Mouse (Mus musculus): ENCODE data around the gene Zfp715. TPM values are rescaled to one million over a fixed set of nuclear protein-coding genes. Genes with fewer than 3 reads are reported as not detected.
"Not testable (repeated sequence)": the region's sequence is repeated elsewhere in the genome, so short reads cannot be mapped to it uniquely, and the experiment has no call there.

Gene Zfp715
- 10 to 100 TPM; 23.1 to 23.5 TPM for total RNA-seq (2021)
- long read RNA-seq, experiment 1, full-length matches to known transcripts, result 11 of 27 reads
- long read RNA-seq, experiment 1, partial matches to known transcripts, result 0 of 27 reads
- long read RNA-seq, experiment 1, other reads (novel, unspliced or antisense), result 16 of 27 reads
- long read RNA-seq, experiment 2, full-length matches to known transcripts, result 8 of 17 reads
- long read RNA-seq, experiment 2, partial matches to known transcripts, result 0 of 17 reads
- long read RNA-seq, experiment 2, other reads (novel, unspliced or antisense), result 9 of 17 reads

GRCm38 (mm10) chr7:43313013-43313428 lies at the start of gene Zfp715:
TSS of gene Zfp715 (minus strand) at chr7:43313294.
- peak within 1 kb of the TSS; percentile 91 for H3K4me3 ChIP-seq
- TF ChIP-seq CTCF (conservative IDR thresholded peaks at IDR 0.05), result no peak
- DNase-seq (ENCODE audit: low spot score in 2 of 2), result peak; percentile 86 to 94
- H3K27ac ChIP-seq, result peak within 1 kb of the TSS; percentile 96

GRCm38 (mm10) chr7:43362021-43362420 lies 48.9 kb upstream of the Zfp715 start:
- Histone ChIP-seq H3K27ac (no peak overlapping the region), H3K4me3 (no peak overlapping the region)
- DNase-seq (ENCODE audit: low spot score in 2 of 2), result no peak
- TF ChIP-seq CTCF (conservative IDR thresholded peaks at IDR 0.05), result no peak

- no peak overlapping the region for H3K27ac ChIP-seq
- DNase-seq (ENCODE audit: low spot score in 2 of 2), result no peak
- no peak overlapping the region for H3K4me3 ChIP-seq
- TF ChIP-seq CTCF (conservative IDR thresholded peaks at IDR 0.05), result no peak
Observed at GRCm38 (mm10) chr7:43361442-43361841, 48.3 kb upstream of the Zfp715 start.

GRCm38 (mm10) chr7:43358556-43358955 lies 45.5 kb upstream of the Zfp715 start:
- H3K27ac ChIP-seq, result no peak overlapping the region
- DNase-seq (ENCODE audit: low spot score in 2 of 2), result no peak
- no peak for TF ChIP-seq CTCF (conservative IDR thresholded peaks at IDR 0.05)
- no peak overlapping the region for H3K4me3 ChIP-seq

GRCm38 (mm10) chr7:43354893-43355835 lies 42.1 kb upstream of the Zfp715 start:
- peak; percentile 32 to 44 for DNase-seq (ENCODE audit: low spot score in 2 of 2)
- Histone ChIP-seq H3K4me3 (no peak overlapping the region), H3K27ac (no peak overlapping the region)
- no peak for TF ChIP-seq CTCF (conservative IDR thresholded peaks at IDR 0.05)

GRCm38 (mm10) chr7:43353758-43354157 lies 40.7 kb upstream of the Zfp715 start:
- Histone ChIP-seq H3K27ac (peak overlapping the region; percentile 10; the same call in 1 of the 2 replicates), H3K4me3 (no peak overlapping the region)
- DNase-seq (ENCODE audit: low spot score in 2 of 2), result no peak
- no peak for TF ChIP-seq CTCF (conservative IDR thresholded peaks at IDR 0.05)

GRCm38 (mm10) chr7:43353118-43353517 lies 40.0 kb upstream of the Zfp715 start:
- no peak for DNase-seq (ENCODE audit: low spot score in 2 of 2)
- Histone ChIP-seq H3K4me3 (no peak overlapping the region), H3K27ac (0 out of 2 replicates have a peak overlapping the region, but pooled peaks have one; percentile 10)
- TF ChIP-seq CTCF (conservative IDR thresholded peaks at IDR 0.05), result no peak

GRCm38 (mm10) chr7:43351154-43351553 lies 38.1 kb upstream of the Zfp715 start, which contains the start of gene Siglecf:
TSS of gene Siglecf (plus strand) at chr7:43351341.
- Histone ChIP-seq H3K27ac (no peak within 1 kb of the TSS), H3K4me3 (no peak within 1 kb of the TSS)
- TF ChIP-seq CTCF (conservative IDR thresholded peaks at IDR 0.05), result no peak
- no peak for DNase-seq (ENCODE audit: low spot score in 2 of 2)

- not testable (repeated sequence) for DNase-seq (ENCODE audit: low spot score in 2 of 2); H3K27ac ChIP-seq; H3K4me3 ChIP-seq
- TF ChIP-seq CTCF (conservative IDR thresholded peaks at IDR 0.05), result 0 out of 2 replicates have a peak, but pooled peaks have one; percentile 15
Observed at GRCm38 (mm10) chr7:43349623-43350022, 36.5 kb upstream of the Zfp715 start.

- no peak for TF ChIP-seq CTCF (conservative IDR thresholded peaks at IDR 0.05)
- DNase-seq (ENCODE audit: low spot score in 2 of 2), result no peak
- no peak overlapping the region for H3K27ac ChIP-seq
- H3K4me3 ChIP-seq, result no peak overlapping the region
Observed at GRCm38 (mm10) chr7:43346571-43346970, 33.5 kb upstream of the Zfp715 start.

- H3K4me3 ChIP-seq, result no peak overlapping the region
- no peak for DNase-seq (ENCODE audit: low spot score in 2 of 2)
- H3K27ac ChIP-seq, result no peak overlapping the region
- no peak for TF ChIP-seq CTCF (conservative IDR thresholded peaks at IDR 0.05)
Observed at GRCm38 (mm10) chr7:43346148-43346547, 33.1 kb upstream of the Zfp715 start.

GRCm38 (mm10) chr7:43344491-43344890 lies 31.4 kb upstream of the Zfp715 start:
- Histone ChIP-seq H3K4me3 (no peak overlapping the region), H3K27ac (no peak overlapping the region)
- no peak for TF ChIP-seq CTCF (conservative IDR thresholded peaks at IDR 0.05)
- no peak for DNase-seq (ENCODE audit: low spot score in 2 of 2)

- no peak for DNase-seq (ENCODE audit: low spot score in 2 of 2)
- Histone ChIP-seq H3K4me3 (no peak overlapping the region), H3K27ac (no peak overlapping the region)
- TF ChIP-seq CTCF (conservative IDR thresholded peaks at IDR 0.05), result no peak
Observed at GRCm38 (mm10) chr7:43344020-43344419, 30.9 kb upstream of the Zfp715 start.
